Mouse (Mus musculus): ENCODE measurements around the gene Prmt7. TPM values are rescaled to one million over a fixed set of nuclear protein-coding genes. Genes with fewer than 3 reads are reported as not detected.

The Prmt7 gene
- polyA plus RNA-seq, 1 experiment, result 17.7 TPM

GRCm38 (mm10) chr8:106268710-106269346 is 58.1 kb downstream of the Prmt7 start:
- no peak for DNase-seq

GRCm38 (mm10) chr8:106270804-106271203 is 60.1 kb downstream of the Prmt7 start:
- Histone ChIP-seq H3K27me3 (replicated peaks; ENCODE audit: control insufficient read depth, insufficient read depth, low read length) (no peaks in the 10 kb centered on the region), H3K4me3 (ENCODE audit: insufficient read depth, low read depth, low read length) (no peak overlapping the region), H3K27ac (ENCODE audit: insufficient read depth, low read depth, low read length) (no peak overlapping the region), H3K4me1 (ENCODE audit: control insufficient read depth, insufficient read depth, low read length) (no peaks in the 10 kb centered on the region), H3K36me3 (ENCODE audit: control insufficient read depth, insufficient read depth, low read length) (no peaks in the 10 kb centered on the region)
- no peak for DNase-seq
- TF ChIP-seq POLR2A (IDR thresholded peaks at IDR 0.05; ENCODE audit: low read depth, low read length) (no peak), CTCF (conservative IDR thresholded peaks at IDR 0.05; ENCODE audit: insufficient read depth, insufficient read length, low read depth, low read length) (no peak)
- 45% methylated on average over 5 of the region's 5 CpGs for WGBS

More at GRCm38 (mm10) chr8:106268710-106269346, 58.1 kb downstream of the Prmt7 start:
- no peak overlapping the region for H3K27ac ChIP-seq (ENCODE audit: insufficient read depth, low read depth, low read length)
- no peaks in the 10 kb centered on the region for H3K27me3 ChIP-seq (replicated peaks; ENCODE audit: control insufficient read depth, insufficient read depth, low read length)
- H3K4me3 ChIP-seq (ENCODE audit: insufficient read depth, low read depth, low read length), result no peak overlapping the region
- H3K4me1 ChIP-seq (ENCODE audit: control insufficient read depth, insufficient read depth, low read length), result no peaks in the 10 kb centered on the region
- 60% methylated on average over 5 of the region's 5 CpGs for WGBS
- no peak for TF ChIP-seq POLR2A (IDR thresholded peaks at IDR 0.05; ENCODE audit: low read depth, low read length)
- TF ChIP-seq CTCF (conservative IDR thresholded peaks at IDR 0.05; ENCODE audit: insufficient read depth, insufficient read length, low read depth, low read length), result no peak
- no peaks in the 10 kb centered on the region for H3K36me3 ChIP-seq (ENCODE audit: control insufficient read depth, insufficient read depth, low read length)

GRCm38 (mm10) chr8:106271378-106271777 is 60.6 kb downstream of the Prmt7 start:
- DNase-seq, result no peak
- H3K36me3 ChIP-seq (ENCODE audit: control insufficient read depth, insufficient read depth, low read length), result no peaks in the 10 kb centered on the region
- H3K27me3 ChIP-seq (replicated peaks; ENCODE audit: control insufficient read depth, insufficient read depth, low read length), result no peaks in the 10 kb centered on the region
- H3K27ac ChIP-seq (ENCODE audit: insufficient read depth, low read depth, low read length), result no peak overlapping the region
- no peaks in the 10 kb centered on the region for H3K4me1 ChIP-seq (ENCODE audit: control insufficient read depth, insufficient read depth, low read length)
- TF ChIP-seq CTCF (conservative IDR thresholded peaks at IDR 0.05; ENCODE audit: insufficient read depth, insufficient read length, low read depth, low read length), result no peak
- TF ChIP-seq POLR2A (IDR thresholded peaks at IDR 0.05; ENCODE audit: low read depth, low read length), result no peak
- 88% methylated on average over 4 of the region's 4 CpGs for WGBS
- H3K4me3 ChIP-seq (ENCODE audit: insufficient read depth, low read depth, low read length), result no peak overlapping the region

- no peak overlapping the region for H3K4me3 ChIP-seq (ENCODE audit: insufficient read depth, low read depth, low read length)
- no peak overlapping the region for H3K27ac ChIP-seq (ENCODE audit: insufficient read depth, low read depth, low read length)
- no peaks in the 10 kb centered on the region for H3K36me3 ChIP-seq (ENCODE audit: control insufficient read depth, insufficient read depth, low read length)
- no peaks in the 10 kb centered on the region for H3K4me1 ChIP-seq (ENCODE audit: control insufficient read depth, insufficient read depth, low read length)
- 78% methylated on average over 3 of the region's 3 CpGs for WGBS
- TF ChIP-seq POLR2A (IDR thresholded peaks at IDR 0.05; ENCODE audit: low read depth, low read length) (no peak), CTCF (conservative IDR thresholded peaks at IDR 0.05; ENCODE audit: insufficient read depth, insufficient read length, low read depth, low read length) (no peak)
- no peak for DNase-seq
- no peaks in the 10 kb centered on the region for H3K27me3 ChIP-seq (replicated peaks; ENCODE audit: control insufficient read depth, insufficient read depth, low read length)
Observed at GRCm38 (mm10) chr8:106273468-106273867, 62.7 kb downstream of the Prmt7 start.

GRCm38 (mm10) chr8:106276709-106277317 is 66.1 kb downstream of the Prmt7 start:
- no peak for DNase-seq
- TF ChIP-seq POLR2A (IDR thresholded peaks at IDR 0.05; ENCODE audit: low read depth, low read length) (no peak), CTCF (conservative IDR thresholded peaks at IDR 0.05; ENCODE audit: insufficient read depth, insufficient read length, low read depth, low read length) (no peak)
- Histone ChIP-seq H3K4me3 (ENCODE audit: insufficient read depth, low read depth, low read length) (no peak overlapping the region), H3K36me3 (ENCODE audit: control insufficient read depth, insufficient read depth, low read length) (no peaks in the 10 kb centered on the region), H3K27me3 (replicated peaks; ENCODE audit: control insufficient read depth, insufficient read depth, low read length) (no peaks in the 10 kb centered on the region), H3K27ac (ENCODE audit: insufficient read depth, low read depth, low read length) (no peak overlapping the region), H3K4me1 (ENCODE audit: control insufficient read depth, insufficient read depth, low read length) (no peaks in the 10 kb centered on the region)
- 88% methylated on average over 5 of the region's 5 CpGs for WGBS

GRCm38 (mm10) chr8:106278367-106279042 is 67.8 kb downstream of the Prmt7 start:
- no peaks in the 10 kb centered on the region for H3K4me1 ChIP-seq (ENCODE audit: control insufficient read depth, insufficient read depth, low read length)
- TF ChIP-seq CTCF (conservative IDR thresholded peaks at IDR 0.05; ENCODE audit: insufficient read depth, insufficient read length, low read depth, low read length), result no peak; the same call in 1 of the 2 replicates
- no peak for TF ChIP-seq POLR2A (IDR thresholded peaks at IDR 0.05; ENCODE audit: low read depth, low read length)
- WGBS, result 85% methylated on average over 11 of the region's 11 CpGs
- H3K36me3 ChIP-seq (ENCODE audit: control insufficient read depth, insufficient read depth, low read length), result no peaks in the 10 kb centered on the region
- no peak overlapping the region for H3K27ac ChIP-seq (ENCODE audit: insufficient read depth, low read depth, low read length)
- no peak overlapping the region for H3K4me3 ChIP-seq (ENCODE audit: insufficient read depth, low read depth, low read length)
- H3K27me3 ChIP-seq (replicated peaks; ENCODE audit: control insufficient read depth, insufficient read depth, low read length), result no peaks in the 10 kb centered on the region
- no peak for DNase-seq

- no peak for TF ChIP-seq POLR2A (IDR thresholded peaks at IDR 0.05; ENCODE audit: low read depth, low read length)
- H3K27ac ChIP-seq (ENCODE audit: insufficient read depth, low read depth, low read length), result no peak overlapping the region
- H3K27me3 ChIP-seq (replicated peaks; ENCODE audit: control insufficient read depth, insufficient read depth, low read length), result no peaks in the 10 kb centered on the region
- 57% methylated on average over 5 of the region's 5 CpGs for WGBS
- H3K36me3 ChIP-seq (ENCODE audit: control insufficient read depth, insufficient read depth, low read length), result no peaks in the 10 kb centered on the region
- no peak for DNase-seq
- H3K4me1 ChIP-seq (ENCODE audit: control insufficient read depth, insufficient read depth, low read length), result no peaks in the 10 kb centered on the region
- no peak overlapping the region for H3K4me3 ChIP-seq (ENCODE audit: insufficient read depth, low read depth, low read length)
Observed at GRCm38 (mm10) chr8:106280154-106280553, 69.4 kb downstream of the Prmt7 start.
